Comparison of ENCODE assay signal across 10 mouse cellular contexts in genomic region chr14:79034511-79034913, GRCm38 (mm10).
DNase-seq lines count a peak whose midpoint lies in the region; ATAC-seq and TF ChIP-seq lines count a peak whose summit lies in the region.
"Had no signal": no experiment of that assay in that cellular context is flagged by ENCODE, and none has a peak within 500 bp of the region (broad histone marks: within the 10 kb centered on the region; RNA-seq: fewer than 3 reads in every experiment).

No protein-coding gene starts in this region.

- no peak overlapping the region for H3K4me3 ChIP-seq in kidney, embryonic 16.5 days (ENCODE audit: low read length)
- no peak overlapping the region for H3K4me3 ChIP-seq in embryonic facial prominence, embryonic 14.5 days (ENCODE audit: low read depth, low read length)
- no peak overlapping the region for H3K4me3 ChIP-seq in forebrain, postnatal 0 days (ENCODE audit: low read depth, low read length)
- H3K4me3 ChIP-seq: midbrain, embryonic 12.5 days had no signal

- 0 out of 2 replicates have a peak, but pooled peaks have one; percentile 28 for ATAC-seq in frontal cortex, adult (ENCODE audit: low TSS enrichment)
- peak; percentile 69; the same call in 1 of the 2 replicates for ATAC-seq in kidney, embryonic 16.5 days (ENCODE audit: low FRiP score, low TSS enrichment)
- ATAC-seq in embryonic facial prominence, embryonic 14.5 days (ENCODE audit: low read depth), result peak; percentile 53; the same call in 1 of the 2 replicates
- ATAC-seq in forebrain, postnatal 0 days, result no peak

- H3K9ac ChIP-seq in kidney, embryonic 16.5 days (replicated peaks; ENCODE audit: low read length), result no peak overlapping the region
- H3K9ac ChIP-seq in embryonic facial prominence, embryonic 14.5 days (ENCODE audit: low read depth, low read length), result no peak overlapping the region
- no peak overlapping the region for H3K9ac ChIP-seq in forebrain, postnatal 0 days
- H3K9ac ChIP-seq: midbrain, embryonic 12.5 days had no signal

- no peaks in the 10 kb centered on the region for H3K27me3 ChIP-seq in kidney, embryonic 16.5 days (ENCODE audit: insufficient read depth, low read length)
- no peaks in the 10 kb centered on the region for H3K27me3 ChIP-seq in embryonic facial prominence, embryonic 14.5 days (replicated peaks; ENCODE audit: control insufficient read depth, insufficient read depth, low read length)
- H3K27me3 ChIP-seq in forebrain, postnatal 0 days (ENCODE audit: insufficient read depth, low read length), result no peaks in the 10 kb centered on the region
- H3K27me3 ChIP-seq: midbrain, embryonic 12.5 days had no signal

- H3K9me3 ChIP-seq in kidney, embryonic 16.5 days (ENCODE audit: low read length), result no peaks in the 10 kb centered on the region
- H3K9me3 ChIP-seq in embryonic facial prominence, embryonic 14.5 days (ENCODE audit: control insufficient read depth, low read length), result no peaks in the 10 kb centered on the region
- no peaks in the 10 kb centered on the region for H3K9me3 ChIP-seq in forebrain, postnatal 0 days (ENCODE audit: low read length)
- H3K9me3 ChIP-seq: midbrain, embryonic 12.5 days had no signal

- WGBS in kidney, embryonic 16.5 days, result 57% methylated on average over 9 of the region's 9 CpGs
- 50% methylated on average over 9 of the region's 9 CpGs for WGBS in embryonic facial prominence, embryonic 14.5 days
- 75% methylated on average over 9 of the region's 9 CpGs for WGBS in forebrain, postnatal 0 days

- no peak overlapping the region for H3K4me2 ChIP-seq in kidney, embryonic 16.5 days (replicated peaks; ENCODE audit: low read depth, low read length)
- no peak overlapping the region for H3K4me2 ChIP-seq in embryonic facial prominence, embryonic 14.5 days (ENCODE audit: low read depth, low read length)
- no peak overlapping the region for H3K4me2 ChIP-seq in forebrain, postnatal 0 days (ENCODE audit: low read depth)
- H3K4me2 ChIP-seq: midbrain, embryonic 12.5 days had no signal

- H3K36me3 ChIP-seq in kidney, embryonic 16.5 days (ENCODE audit: insufficient read depth, low read length), result no peaks in the 10 kb centered on the region
- no peaks in the 10 kb centered on the region for H3K36me3 ChIP-seq in embryonic facial prominence, embryonic 14.5 days (ENCODE audit: control insufficient read depth, insufficient read depth, low read length)
- no peaks in the 10 kb centered on the region; the same call in 1 of the 2 replicates for H3K36me3 ChIP-seq in forebrain, postnatal 0 days (ENCODE audit: insufficient read depth)
- H3K36me3 ChIP-seq: midbrain, embryonic 12.5 days had no signal

- peak overlapping the region; percentile 32; the same call in 1 of the 2 replicates for H3K27ac ChIP-seq in kidney, embryonic 16.5 days (ENCODE audit: low read length)
- H3K27ac ChIP-seq in embryonic facial prominence, embryonic 14.5 days (replicated peaks; ENCODE audit: low read depth, low read length), result peak overlapping the region; percentile 18; the same call in 1 of the 2 replicates
- H3K27ac ChIP-seq in forebrain, postnatal 0 days (ENCODE audit: low read depth, low read length), result no peak overlapping the region
- H3K27ac ChIP-seq: midbrain, embryonic 12.5 days had no signal

- TF ChIP-seq CTCF in forebrain, postnatal 0 days (IDR thresholded peaks at IDR 0.05; ENCODE audit: low read depth), result no peak

- no peak for DNase-seq in frontal cortex, postnatal 36 days (ENCODE audit: low spot score in 2 of 2)
- DNase-seq in kidney, adult 8-10 months, result no peak
- DNase-seq in embryonic facial prominence, embryonic 14.5 days (ENCODE audit: low spot score), result peak; percentile 36
- peak; percentile 88 for DNase-seq in lung, postnatal 25 days (ENCODE audit: low spot score)
- no peak for DNase-seq in forebrain, postnatal 0 days
- no peak for DNase-seq in urinary bladder, postnatal 36 days (ENCODE audit: low spot score in 2 of 2)
- DNase-seq: cerebellum, adult 9-11 months had no signal

- H3K4me1 ChIP-seq in kidney, embryonic 16.5 days (ENCODE audit: insufficient read depth, low read length), result peaks cover 5% of the 10 kb centered on the region; the same call in 1 of the 2 replicates
- H3K4me1 ChIP-seq in embryonic facial prominence, embryonic 14.5 days (ENCODE audit: control insufficient read depth, insufficient read depth, low read length), result peaks cover 9% of the 10 kb centered on the region; the same call in 1 of the 2 replicates
- no peaks in the 10 kb centered on the region for H3K4me1 ChIP-seq in forebrain, postnatal 0 days (ENCODE audit: insufficient read depth)

Comparison
In these comparisons a context has a peak if more than half of its experiments do, and no peak if none do; other contexts are left out.
1. DNase-seq: peak in embryonic facial prominence, embryonic 14.5 days (single experiment) and lung, postnatal 25 days (single experiment); none in frontal cortex, postnatal 36 days (0 of 2), kidney, adult 8-10 months (0 of 2), forebrain, postnatal 0 days (single experiment) and urinary bladder, postnatal 36 days (0 of 2).